Mouse (Mus musculus) ES-E14 (cell line): ENCODE measurements around the gene Prdm4.

Experiments
- CHD2 ChIP-seq: IDR thresholded peaks from 2 replicates; pipeline ENCODE4 v1.6.1; 2014; ENCODE audit warnings: mild to moderate bottlenecking, low read depth, low read length, inconsistent platforms
- HCFC1 ChIP-seq: IDR thresholded peaks from 2 replicates; pipeline ENCODE4 v1.6.1; 2012; ENCODE audit warnings: low read length, inconsistent platforms, borderline replicate concordance; ENCODE audit not compliant: insufficient read depth
- MAFK ChIP-seq: IDR thresholded peaks from 2 replicates; pipeline ENCODE4 v1.6.1; 2014; ENCODE audit warnings: mild to moderate bottlenecking, low read depth, low read length, inconsistent platforms; ENCODE audit not compliant: insufficient read depth
- ZC3H11A ChIP-seq: IDR thresholded peaks from 2 replicates; pipeline ENCODE4 v1.6.1; 2012; ENCODE audit warnings: low read depth, mild to moderate bottlenecking, inconsistent platforms, low read length, borderline replicate concordance
- ZNF384 ChIP-seq: IDR thresholded peaks from 2 replicates; pipeline ENCODE4 v1.6.1; 2012; ENCODE audit warnings: low read depth, low read length, inconsistent platforms

DNA sequence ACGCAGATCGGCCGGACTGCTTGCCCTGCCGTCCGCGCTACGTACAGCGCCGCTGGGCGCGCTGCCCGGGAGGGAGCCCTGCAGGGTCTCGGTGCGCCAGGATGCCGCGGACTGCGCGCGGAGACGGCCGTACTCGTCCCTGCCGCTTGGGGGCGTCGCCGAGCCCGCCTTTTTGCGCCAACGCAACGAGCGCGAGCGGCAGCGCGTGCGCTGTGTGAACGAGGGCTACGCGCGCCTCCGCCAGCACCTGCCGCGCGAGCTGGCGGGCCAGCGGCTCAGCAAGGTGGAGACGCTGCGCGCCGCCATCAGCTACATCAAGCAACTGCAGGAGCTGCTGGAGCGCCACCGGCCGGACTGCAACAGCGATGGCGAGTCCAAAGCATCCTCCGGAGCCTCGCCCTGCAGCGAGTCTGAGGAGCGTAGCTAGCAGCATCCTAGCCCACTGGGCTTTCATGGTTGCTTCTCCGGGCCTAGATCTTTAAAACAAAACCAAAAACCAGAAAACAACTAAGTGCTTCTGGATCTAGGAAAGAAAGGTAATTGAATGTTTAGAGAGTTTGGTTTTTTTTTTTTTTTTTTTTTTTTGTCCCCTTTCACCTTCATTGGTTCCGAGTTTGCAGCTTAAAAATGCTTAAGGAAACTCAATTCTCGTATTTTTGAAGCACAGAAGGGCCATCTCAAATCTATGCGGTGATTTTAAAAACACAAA lies 11.7 kb upstream of the Prdm4 start:
- TF ChIP-seq HCFC1 = no peak; the same call in 1 of the 2 replicates
- peak; percentile 74 for TF ChIP-seq ZNF384
- TF ChIP-seq ZC3H11A = no peak
- no peak for TF ChIP-seq CHD2
- TF ChIP-seq MAFK = no peak
